Mouse (Mus musculus): ENCODE measurements around the gene Ak5. TPM values are rescaled to one million over a fixed set of nuclear protein-coding genes. Genes with fewer than 3 reads are reported as not detected.
"Not testable (repeated sequence)": the region's sequence is repeated elsewhere in the genome, so short reads cannot be mapped to it uniquely, and the experiment has no call there.

Gene Ak5
- total and polyA plus RNA-seq, 2 experiments from 2014 or later, result 0.11 TPM; not detected in 1

GRCm38 (mm10) chr3:152462038-152462547, 206.1 kb downstream of the Ak5 start:
- TF ChIP-seq EP300 (IDR thresholded peaks at IDR 0.05; ENCODE audit: low read depth) (no peak), CTCF (IDR thresholded peaks at IDR 0.05; ENCODE audit: low read depth) (no peak)
- H3K9ac ChIP-seq (replicated peaks; ENCODE audit: low read depth, low read length), result no peak overlapping the region
- no peaks in the 10 kb centered on the region for H3K9me3 ChIP-seq (replicated peaks; ENCODE audit: control insufficient read depth, low read length)
- H3K36me3 ChIP-seq (replicated peaks; ENCODE audit: control insufficient read depth, insufficient read depth, low read length), result peaks cover 26% of the 10 kb centered on the region
- H3K27ac ChIP-seq (ENCODE audit: low read depth), result no peak overlapping the region
- no peaks in the 10 kb centered on the region for H3K27me3 ChIP-seq (ENCODE audit: control insufficient read depth, insufficient read depth, low read length)
- peaks cover 11% of the 10 kb centered on the region; the same call in 1 of the 2 replicates for H3K4me1 ChIP-seq (ENCODE audit: control insufficient read depth, insufficient read depth)
- WGBS, result 82% methylated on average over 10 of the region's 10 CpGs
- ATAC-seq (ENCODE audit: insufficient read depth, low read depth) (no peak), DNase-seq (ENCODE audit: low spot score) (no peak)
- H3K4me3 ChIP-seq (ENCODE audit: low read depth, low read length), result no peak overlapping the region
- H3K4me2 ChIP-seq (ENCODE audit: low read depth, low read length), result no peak overlapping the region

DNA sequence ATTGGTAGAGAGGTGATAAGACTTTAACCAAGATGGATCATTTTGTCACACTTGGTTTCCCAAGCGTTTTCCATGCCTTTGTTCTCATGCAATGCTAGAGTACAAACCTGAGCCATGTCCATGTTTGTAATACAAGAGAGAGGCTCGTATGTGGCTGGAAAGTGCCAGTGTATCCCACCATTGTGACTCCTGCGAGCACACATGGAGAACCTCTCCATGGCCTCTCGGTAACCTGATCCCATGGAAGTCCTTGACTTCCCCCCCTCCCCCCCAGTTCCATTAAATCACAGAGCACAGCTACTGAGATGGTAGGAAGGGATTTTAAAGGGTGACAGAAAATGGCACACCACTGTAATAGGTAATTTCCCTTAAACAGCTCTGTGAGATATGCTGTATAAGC, 207.4 kb downstream of the Ak5 start:
- Histone ChIP-seq H3K4me3 (ENCODE audit: low read depth, low read length) (no peak overlapping the region), H3K4me2 (ENCODE audit: low read depth, low read length) (no peak overlapping the region), H3K36me3 (replicated peaks; ENCODE audit: control insufficient read depth, insufficient read depth, low read length) (peaks cover 38% of the 10 kb centered on the region), H3K27me3 (ENCODE audit: control insufficient read depth, insufficient read depth, low read length) (no peaks in the 10 kb centered on the region), H3K9me3 (replicated peaks; ENCODE audit: control insufficient read depth, low read length) (no peaks in the 10 kb centered on the region), H3K4me1 (ENCODE audit: control insufficient read depth, insufficient read depth) (peaks cover 5% of the 10 kb centered on the region; the same call in 1 of the 2 replicates), H3K9ac (replicated peaks; ENCODE audit: low read depth, low read length) (no peak overlapping the region), H3K27ac (ENCODE audit: low read depth) (no peak overlapping the region)
- no peak for ATAC-seq (ENCODE audit: insufficient read depth, low read depth)
- TF ChIP-seq EP300 (IDR thresholded peaks at IDR 0.05; ENCODE audit: low read depth), result no peak
- TF ChIP-seq CTCF (IDR thresholded peaks at IDR 0.05; ENCODE audit: low read depth), result no peak
- WGBS, result 53% methylated on average over 4 of the region's 4 CpGs
- DNase-seq (ENCODE audit: low spot score), result no peak

DNA sequence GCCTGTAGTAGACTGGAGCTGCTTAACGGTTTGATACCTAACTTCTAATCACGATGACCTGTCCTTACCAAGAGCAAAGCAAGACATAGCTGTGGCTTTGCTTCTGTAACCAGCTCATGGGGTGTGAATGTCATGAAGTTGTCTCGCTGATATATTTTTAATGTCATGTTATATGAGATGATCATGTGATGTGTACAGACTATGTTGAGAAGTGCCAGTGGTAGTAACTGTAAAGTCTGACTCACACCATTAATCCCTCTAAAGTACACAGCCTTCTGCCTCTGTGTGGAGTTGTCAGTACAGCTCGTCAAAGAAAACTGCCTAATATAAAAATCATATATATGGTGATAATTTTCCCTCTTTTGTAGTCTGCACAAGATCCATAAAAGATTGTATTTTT, 209.3 kb downstream of the Ak5 start:
- H3K4me3 ChIP-seq (ENCODE audit: low read depth, low read length); H3K27ac ChIP-seq (ENCODE audit: low read depth); H3K4me2 ChIP-seq (ENCODE audit: low read depth, low read length); H3K9me3 ChIP-seq (replicated peaks; ENCODE audit: control insufficient read depth, low read length); H3K9ac ChIP-seq (replicated peaks; ENCODE audit: low read depth, low read length); DNase-seq (ENCODE audit: low spot score); ATAC-seq (ENCODE audit: insufficient read depth, low read depth); H3K27me3 ChIP-seq (ENCODE audit: control insufficient read depth, insufficient read depth, low read length); H3K4me1 ChIP-seq (ENCODE audit: control insufficient read depth, insufficient read depth): not testable (repeated sequence)
- H3K36me3 ChIP-seq (replicated peaks; ENCODE audit: control insufficient read depth, insufficient read depth, low read length), result peaks cover 54% of the 10 kb centered on the region
- 78% methylated on average over 4 of the region's 4 CpGs for WGBS

GRCm38 (mm10) chr3:152457308-152458035, 210.7 kb downstream of the Ak5 start:
- peaks cover 55% of the 10 kb centered on the region for H3K36me3 ChIP-seq (replicated peaks; ENCODE audit: control insufficient read depth, insufficient read depth, low read length)
- ATAC-seq (ENCODE audit: insufficient read depth, low read depth) (peak; percentile 66; the same call in 1 of the 2 replicates), DNase-seq (ENCODE audit: low spot score) (no peak)
- no peaks in the 10 kb centered on the region for H3K27me3 ChIP-seq (ENCODE audit: control insufficient read depth, insufficient read depth, low read length)
- TF ChIP-seq EP300 (IDR thresholded peaks at IDR 0.05; ENCODE audit: low read depth) (peak; percentile 10; the same call in 1 of the 2 replicates), CTCF (IDR thresholded peaks at IDR 0.05; ENCODE audit: low read depth) (no peak)
- no peak overlapping the region for H3K4me3 ChIP-seq (ENCODE audit: low read depth, low read length)
- H3K27ac ChIP-seq (ENCODE audit: low read depth), result peak overlapping the region; percentile 56
- H3K9me3 ChIP-seq (replicated peaks; ENCODE audit: control insufficient read depth, low read length), result no peaks in the 10 kb centered on the region
- H3K4me1 ChIP-seq (ENCODE audit: control insufficient read depth, insufficient read depth), result 0 out of 2 replicates have a peak, but pooled peaks cover 5% of the 10 kb centered on the region
- no peak overlapping the region for H3K9ac ChIP-seq (replicated peaks; ENCODE audit: low read depth, low read length)
- H3K4me2 ChIP-seq (ENCODE audit: low read depth, low read length), result no peak overlapping the region
- WGBS, result 36% methylated on average over 2 of the region's 2 CpGs

DNA sequence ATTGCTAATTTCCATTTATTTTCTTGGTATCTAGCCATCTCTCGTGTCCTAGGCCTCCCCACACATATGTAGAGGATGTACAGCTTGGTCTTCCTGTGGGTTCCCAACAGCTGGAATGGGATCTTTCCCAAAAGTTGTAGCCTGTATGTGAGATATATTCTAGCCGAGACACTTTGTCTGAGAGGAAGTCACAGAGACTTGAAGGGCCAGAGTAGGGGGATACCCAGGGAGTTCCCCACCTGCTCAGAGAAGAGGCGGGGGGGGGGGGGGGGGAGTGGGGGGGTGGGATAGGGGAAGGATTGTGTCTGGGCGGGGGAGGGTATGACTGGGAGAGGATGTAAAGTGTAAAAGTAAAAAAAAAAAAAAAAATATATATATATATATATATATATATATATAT, 215.0 kb downstream of the Ak5 start:
- ATAC-seq (ENCODE audit: insufficient read depth, low read depth), result no peak
- 84% methylated on average over 3 of the region's 4 CpGs for WGBS
- H3K4me3 ChIP-seq (ENCODE audit: low read depth, low read length), result no peak overlapping the region
- H3K4me1 ChIP-seq (ENCODE audit: control insufficient read depth, insufficient read depth), result no peaks in the 10 kb centered on the region
- H3K9ac ChIP-seq (replicated peaks; ENCODE audit: low read depth, low read length), result no peak overlapping the region
- H3K27ac ChIP-seq (ENCODE audit: low read depth), result no peak overlapping the region
- no peak for DNase-seq (ENCODE audit: low spot score)
- no peaks in the 10 kb centered on the region for H3K27me3 ChIP-seq (ENCODE audit: control insufficient read depth, insufficient read depth, low read length)
- peaks cover 71% of the 10 kb centered on the region for H3K36me3 ChIP-seq (replicated peaks; ENCODE audit: control insufficient read depth, insufficient read depth, low read length)
- TF ChIP-seq CTCF (IDR thresholded peaks at IDR 0.05; ENCODE audit: low read depth) (no peak), EP300 (IDR thresholded peaks at IDR 0.05; ENCODE audit: low read depth) (no peak)
- H3K4me2 ChIP-seq (ENCODE audit: low read depth, low read length), result no peak overlapping the region
- H3K9me3 ChIP-seq (replicated peaks; ENCODE audit: control insufficient read depth, low read length), result no peaks in the 10 kb centered on the region

Data from heart, postnatal 0 days (tissue).